Mouse (Mus musculus) intestine, postnatal 0 days (tissue): ENCODE data around the gene Ermap. TPM values are rescaled to one million over a fixed set of nuclear protein-coding genes. Genes with fewer than 3 reads are reported as not detected.
A peak's percentile ranks its signal among the peaks of the same experiment; 100 is the strongest.

Experiments
- ATAC-seq: fragments of 200-750 bp; cut with Nextera tagmentation; 2 replicates; pipeline ENCODE4 v1.8.0; 2017; ENCODE audit warnings: mild to moderate bottlenecking, moderate TSS enrichment, moderate library complexity
- H3K27ac ChIP-seq: fragments of 300-500 bp; sonication (generic); 2 replicates; pipeline ENCODE4 v1.5.1; 2014; ENCODE audit warnings: mild to moderate bottlenecking, low read depth, low read length, moderate library complexity
- H3K27me3 ChIP-seq: fragments of 300-500 bp; sonication (generic); replicated peaks from 2 replicates; pipeline ENCODE4 v1.6.1; 2014; ENCODE audit warnings: low read length, mixed read lengths; ENCODE audit not compliant: control insufficient read depth, insufficient read depth
- H3K36me3 ChIP-seq: fragments of 300-500 bp; sonication (generic); 2 replicates; pipeline ENCODE4 v1.6.1; 2014; ENCODE audit warnings: mild to moderate bottlenecking, moderate library complexity; ENCODE audit not compliant: control insufficient read depth, insufficient read depth
- H3K4me1 ChIP-seq: fragments of 300-500 bp; sonication (generic); replicated peaks from 2 replicates; pipeline ENCODE4 v1.6.1; 2014; ENCODE audit warnings: antibody characterized with exemption, low read length, mixed read lengths; ENCODE audit not compliant: control insufficient read depth, insufficient read depth
- H3K4me2 ChIP-seq: fragments of 300-500 bp; sonication (generic); replicated peaks from 2 replicates; pipeline ENCODE4 v1.6.1; 2014; ENCODE audit warnings: low read depth, mild to moderate bottlenecking, moderate library complexity
- H3K4me3 ChIP-seq: fragments of 300-500 bp; sonication (generic); 2 replicates; pipeline ENCODE4 v1.5.1; 2014; ENCODE audit warnings: low read depth, low read length
- H3K9ac ChIP-seq: fragments of 300-500 bp; sonication (generic); 2 replicates; pipeline ENCODE4 v1.6.1; 2014; ENCODE audit warnings: mild to moderate bottlenecking, low read depth, low read length
- H3K9me3 ChIP-seq: fragments of 300-500 bp; sonication (generic); 2 replicates; pipeline ENCODE4 v1.6.1; 2016; ENCODE audit warnings: mixed run types; ENCODE audit not compliant: control insufficient read depth
- CTCF ChIP-seq: sonication (generic); IDR thresholded peaks from 2 replicates; pipeline ENCODE4 v1.5.1; 2016; ENCODE audit warnings: low read depth, mild to moderate bottlenecking, control low read depth, antibody characterized with exemption, moderate library complexity
- WGBS: fragments of 180-500 bp; shearing (Covaris S2); extraction: QIAGEN DNeasy Blood & Tissue Kit; methylation state at CpG from one replicate; pipeline ENCODE4 v1.1.7; 2014; 5-methylcytosine and 5-hydroxymethylcytosine counted together
- polyA plus RNA-seq: library from polyadenylated mRNA; unstranded; fragments of >200 nt; fragmentation: Nextera tagmentation; extraction: Ambion mirVana; gene quantifications from 2 replicates; pipeline ENCODE4 v1.2.1, GENCODE M21; 2015

Gene Ermap
- polyA plus RNA-seq, 1 experiment from 2014 or later: 0.18 TPM

DNA sequence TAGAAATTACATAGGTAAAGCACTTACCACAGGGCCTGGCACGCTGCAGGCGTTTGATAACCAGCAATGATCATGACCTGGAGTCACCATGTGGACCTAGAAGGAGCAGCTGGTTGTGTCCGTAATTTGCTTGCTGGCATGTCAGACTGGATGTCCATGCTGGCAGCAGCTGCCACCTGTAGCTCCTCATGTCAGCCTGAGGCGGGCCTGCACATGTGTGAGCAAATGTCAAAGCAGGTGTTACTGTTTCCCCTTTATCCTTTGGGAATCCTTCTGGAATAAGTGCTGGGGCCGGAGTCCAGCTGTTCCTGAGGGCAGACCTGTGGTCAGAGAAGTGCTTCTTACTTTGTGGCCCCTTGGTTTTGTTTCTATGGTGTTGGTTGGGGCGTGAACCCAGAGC, 8.3 kb upstream of the Ermap start:
- Histone ChIP-seq H3K4me3 (no peak overlapping the region), H3K27me3 (no peaks in the 10 kb centered on the region), H3K4me2 (no peak overlapping the region), H3K9ac (no peak overlapping the region), H3K9me3 (no peaks in the 10 kb centered on the region), H3K4me1 (0 out of 2 replicates have a peak, but pooled peaks cover 3% of the 10 kb centered on the region), H3K27ac (no peak overlapping the region), H3K36me3 (0 out of 2 replicates have a peak, but pooled peaks cover 4% of the 10 kb centered on the region)
- TF ChIP-seq CTCF: no peak
- WGBS: 85% methylated on average over 6 of the region's 6 CpGs
- ATAC-seq: no peak

DNA sequence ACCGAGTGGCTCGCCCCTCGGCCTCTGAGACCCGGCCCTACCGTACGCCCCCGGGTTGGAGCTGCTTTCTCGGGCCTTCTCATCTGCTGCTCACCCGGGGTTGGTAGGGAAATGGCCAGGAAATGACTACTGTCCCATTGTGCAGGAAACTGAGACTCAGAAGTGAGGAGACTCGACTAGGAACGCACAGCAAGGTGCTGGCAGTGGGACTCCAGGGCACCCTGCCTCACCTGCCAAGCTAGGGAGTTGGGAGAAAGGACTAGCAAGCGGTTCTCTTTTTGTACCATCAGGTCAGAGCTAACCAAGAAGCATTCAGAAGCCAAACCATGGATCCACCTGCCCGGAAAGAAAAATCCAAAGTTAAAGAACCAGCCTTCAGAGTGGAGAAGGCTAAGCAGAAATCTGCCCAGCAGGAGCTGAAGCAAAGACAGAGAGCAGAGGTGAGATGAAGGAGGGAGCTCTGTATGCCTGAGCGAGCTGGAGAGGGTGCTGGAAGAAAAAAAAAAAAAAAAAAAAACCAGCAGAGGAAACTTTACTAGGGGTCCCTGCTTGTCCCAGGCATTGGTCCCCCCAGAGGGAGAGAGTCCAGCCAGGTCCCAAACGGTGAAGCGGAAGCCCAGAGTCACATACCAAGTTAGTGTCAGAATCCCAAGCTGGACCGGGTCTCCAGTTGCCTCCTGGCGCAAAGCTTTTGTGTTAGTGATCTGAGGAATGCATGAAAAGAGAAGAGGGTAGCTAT, 5.9 kb upstream of the Ermap start:
- 0 out of 2 replicates have a peak, but pooled peaks cover 3% of the 10 kb centered on the region for H3K4me1 ChIP-seq
- no peaks in the 10 kb centered on the region for H3K9me3 ChIP-seq
- H3K27me3 ChIP-seq: no peaks in the 10 kb centered on the region
- peak overlapping the region; percentile 88 for H3K4me3 ChIP-seq
- H3K4me2 ChIP-seq: peak overlapping the region; percentile 72
- peak overlapping the region; percentile 36; the same call in 1 of the 2 replicates for H3K27ac ChIP-seq
- no peak for TF ChIP-seq CTCF
- H3K9ac ChIP-seq: peak overlapping the region; percentile 61
- H3K36me3 ChIP-seq: no peaks in the 10 kb centered on the region
- ATAC-seq: no peak; the same call in 1 of the 2 replicates
- 13% methylated on average over 18 of the region's 18 CpGs for WGBS

DNA sequence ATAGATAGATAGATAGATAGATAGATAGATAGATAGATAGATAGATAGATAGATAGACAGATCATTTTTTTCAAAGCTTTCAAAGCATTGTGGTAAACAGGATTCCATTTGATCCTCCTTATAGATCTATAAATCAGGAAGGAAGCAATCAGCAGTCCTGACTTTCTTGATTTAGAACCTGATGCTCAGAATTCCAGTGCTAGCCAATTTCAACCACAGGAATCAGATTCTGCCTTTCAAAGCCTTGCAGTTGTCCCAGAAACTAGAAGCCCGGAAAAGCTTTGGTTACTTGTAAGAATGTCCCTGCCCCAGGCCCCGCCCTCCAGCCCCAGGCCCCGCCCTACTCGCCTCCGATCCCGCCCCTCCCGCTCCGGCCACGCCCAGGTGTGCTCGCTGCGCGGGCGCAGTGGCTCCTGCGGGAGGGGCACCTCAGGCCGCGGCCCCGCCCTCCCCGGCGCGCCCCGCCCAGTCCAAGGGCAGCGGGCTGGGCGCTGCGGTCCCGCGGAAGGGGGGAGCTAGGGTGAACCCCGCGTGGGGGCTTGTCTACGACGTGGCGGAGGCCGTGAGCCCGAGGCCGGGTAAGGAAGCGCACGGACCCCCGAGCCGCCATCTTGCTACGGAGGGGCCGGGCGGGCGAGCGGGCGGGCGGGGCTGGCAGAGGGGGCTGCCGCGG, 5.2 kb upstream of the Ermap start, which contains the start of gene Svbp:
Svbp (plus strand) TSS at position 398 of the 673 bp plus-strand sequence.
- peak within 1 kb of the TSS; percentile 36; the same call in 1 of the 2 replicates for H3K27ac ChIP-seq
- H3K4me1 ChIP-seq: 0 out of 2 replicates have a peak, but pooled peaks cover 3% of the 10 kb centered on the region
- no peak for TF ChIP-seq CTCF
- ATAC-seq: peak; percentile 95
- H3K4me3 ChIP-seq: peak within 1 kb of the TSS; percentile 88
- H3K27me3 ChIP-seq: no peaks in the 10 kb centered on the region
- under 1% methylated on average over 43 of the region's 47 CpGs for WGBS
- H3K4me2 ChIP-seq: peak within 1 kb of the TSS; percentile 72
- peak within 1 kb of the TSS; percentile 61 for H3K9ac ChIP-seq
- no peaks in the 10 kb centered on the region for H3K36me3 ChIP-seq
- H3K9me3 ChIP-seq: no peaks in the 10 kb centered on the region

DNA sequence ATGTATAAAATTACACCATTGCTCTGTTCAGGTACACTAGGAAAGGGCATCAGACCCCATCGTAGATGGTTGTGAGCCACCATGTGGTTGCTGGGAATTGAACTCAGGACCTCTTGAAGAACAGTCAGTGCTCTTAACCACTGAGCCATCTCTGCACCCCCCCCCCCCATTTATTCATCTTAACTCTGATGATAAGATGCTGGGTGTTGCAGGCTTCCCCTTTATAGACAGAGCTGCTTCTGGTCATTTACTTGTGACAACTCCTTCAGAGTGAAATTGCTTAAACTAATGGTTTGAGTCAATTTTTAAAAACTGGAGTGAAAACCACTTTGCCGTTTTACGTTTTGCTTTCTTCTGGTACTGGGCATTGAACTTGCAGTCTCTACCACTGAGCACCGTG, 2.9 kb upstream of the Ermap start:
- 88% methylated on average over 4 of the region's 4 CpGs for WGBS
- no peaks in the 10 kb centered on the region for H3K9me3 ChIP-seq
- H3K4me1 ChIP-seq: 0 out of 2 replicates have a peak, but pooled peaks cover 3% of the 10 kb centered on the region
- no peak overlapping the region for H3K27ac ChIP-seq
- no peak overlapping the region for H3K4me2 ChIP-seq
- H3K4me3 ChIP-seq: no peak overlapping the region
- ATAC-seq: no peak
- H3K27me3 ChIP-seq: no peaks in the 10 kb centered on the region
- no peak for TF ChIP-seq CTCF
- H3K36me3 ChIP-seq: no peaks in the 10 kb centered on the region
- H3K9ac ChIP-seq: no peak overlapping the region

DNA sequence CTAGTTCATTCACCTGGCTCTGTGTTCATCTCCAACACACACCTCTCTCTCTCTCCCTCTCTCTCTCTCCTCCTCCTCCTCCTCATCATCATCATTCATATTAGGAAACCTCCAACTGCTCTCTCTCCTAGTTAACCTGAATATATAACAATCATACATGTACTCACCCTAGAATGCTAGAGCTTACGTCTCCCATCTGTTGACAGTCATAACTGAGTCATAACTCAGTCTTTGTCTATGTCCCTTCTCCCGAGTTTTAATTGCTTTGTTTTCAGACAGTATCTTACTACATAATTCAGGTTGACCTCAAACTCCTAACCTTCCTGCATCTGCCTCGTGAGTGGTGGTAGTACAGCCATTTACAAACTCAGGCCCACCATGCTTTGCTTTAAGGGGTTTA, 1.5 kb upstream of the Ermap start:
- no peak for ATAC-seq
- Histone ChIP-seq H3K9me3 (no peaks in the 10 kb centered on the region), H3K4me2 (no peak overlapping the region), H3K27me3 (no peaks in the 10 kb centered on the region), H3K4me3 (no peak overlapping the region), H3K27ac (no peak overlapping the region), H3K4me1 (0 out of 2 replicates have a peak, but pooled peaks cover 3% of the 10 kb centered on the region), H3K9ac (no peak overlapping the region), H3K36me3 (no peaks in the 10 kb centered on the region)
- WGBS: 53% methylated on average over 3 of the region's 3 CpGs
- no peak for TF ChIP-seq CTCF

DNA sequence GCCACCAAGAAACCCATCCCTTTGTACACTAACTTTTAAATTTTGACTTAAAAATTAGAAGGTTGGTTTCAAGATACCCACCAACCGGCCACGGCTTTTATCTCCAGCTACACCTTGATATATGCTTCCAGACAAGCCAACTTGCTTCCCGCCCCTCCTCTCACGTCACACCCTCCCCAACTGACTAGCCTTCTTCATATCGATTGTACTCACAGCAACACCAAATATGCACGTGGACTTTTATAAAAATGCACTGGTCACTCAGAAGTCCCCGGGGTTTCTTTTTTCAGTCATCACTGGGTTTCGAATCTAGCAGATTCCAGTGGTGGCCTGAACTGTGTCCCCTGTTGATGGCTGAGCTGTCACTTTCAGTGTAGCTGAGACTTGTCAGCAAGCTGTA, 807 bp upstream of the Ermap start:
- Histone ChIP-seq H3K27me3 (no peaks in the 10 kb centered on the region), H3K9ac (no peak overlapping the region), H3K4me1 (no peaks in the 10 kb centered on the region), H3K4me3 (no peak overlapping the region), H3K36me3 (no peaks in the 10 kb centered on the region), H3K4me2 (no peak overlapping the region), H3K27ac (no peak overlapping the region), H3K9me3 (no peaks in the 10 kb centered on the region)
- WGBS: 73% methylated on average over 8 of the region's 8 CpGs
- TF ChIP-seq CTCF: no peak
- no peak for ATAC-seq
